Mouse (Mus musculus): ENCODE measurements around the gene Scaf11.
"Not testable (repeated sequence)": the region's sequence is repeated elsewhere in the genome, so short reads cannot be mapped to it uniquely, and the experiment has no call there.

The Scaf11 gene

DNA sequence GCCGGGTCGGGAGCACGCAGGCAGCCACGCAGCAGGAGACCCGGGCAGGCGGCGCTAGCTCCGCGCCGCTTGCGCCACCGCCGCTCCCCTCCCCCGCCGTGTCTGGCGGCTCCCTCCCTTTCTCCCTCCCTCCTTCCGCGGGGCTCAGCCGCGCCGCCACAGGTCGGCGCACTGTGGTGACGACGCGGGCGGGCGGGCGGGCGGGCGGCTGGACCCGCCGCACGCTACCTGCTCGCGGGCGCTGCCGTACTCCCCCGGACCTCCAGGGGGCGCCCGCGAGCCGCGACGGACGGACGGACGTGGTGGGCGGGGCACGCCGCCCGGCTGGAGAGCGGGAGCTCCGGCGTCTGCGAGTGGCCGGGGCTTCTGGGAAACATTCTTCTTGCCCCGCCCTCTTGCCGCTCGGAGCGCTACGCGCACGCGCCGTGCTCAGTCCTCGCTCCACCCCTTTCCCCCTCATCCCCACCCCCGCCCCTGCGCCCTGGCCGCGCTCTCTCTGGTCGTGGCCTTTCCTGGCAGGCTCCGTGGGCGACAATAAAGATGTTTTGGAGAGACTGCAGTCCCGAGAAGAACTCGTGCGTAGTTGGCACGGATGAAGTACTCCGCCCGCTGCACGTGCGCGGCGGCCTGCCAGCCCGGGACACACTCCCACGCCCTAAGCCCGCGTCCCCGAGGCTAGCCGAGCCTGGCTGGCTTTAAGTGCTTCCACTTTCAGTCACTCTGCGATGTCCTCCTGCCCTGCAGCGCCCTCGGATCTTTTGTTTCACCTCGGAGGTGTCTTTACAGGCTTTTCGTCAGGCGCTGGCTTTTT, at the start of gene Scaf11:
Scaf11 (minus strand) TSS at position 114 of the 811 bp plus-strand sequence.
- peak; percentile 96 for DNase-seq

DNA sequence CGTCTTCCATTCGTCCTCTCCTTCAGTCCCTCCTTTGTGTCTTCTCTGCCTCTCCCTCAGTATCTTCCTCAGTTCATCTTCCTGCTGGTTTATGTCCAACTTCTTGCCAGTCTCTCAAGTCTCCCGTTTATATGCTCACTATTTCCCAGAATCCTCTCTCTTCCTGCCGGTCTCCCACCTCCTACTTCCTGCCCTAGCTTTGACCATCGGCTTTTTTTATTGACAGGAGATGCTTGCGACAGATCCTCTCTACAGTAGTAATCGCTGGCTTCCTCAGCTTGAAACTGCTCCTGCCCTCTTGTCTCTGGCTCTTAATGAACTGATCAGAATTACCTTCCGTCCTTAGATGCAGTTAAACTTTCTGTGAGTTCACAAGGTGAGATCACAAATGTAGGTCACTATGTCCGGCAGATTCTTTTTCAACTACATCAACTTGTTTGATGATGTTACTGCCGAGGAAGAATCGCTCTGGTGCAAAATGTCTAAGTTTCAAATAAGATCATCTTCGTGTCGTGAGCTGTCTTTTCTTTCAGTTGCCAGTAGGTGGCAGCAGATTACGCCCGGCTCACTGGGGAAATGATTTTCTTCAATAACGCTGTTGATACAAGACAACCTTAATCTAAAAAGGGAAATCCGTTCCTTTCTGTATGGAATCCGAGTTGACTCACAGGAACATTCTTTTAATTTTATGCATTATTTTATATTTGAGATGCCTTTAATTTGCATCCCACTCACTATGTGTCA, 46.6 kb upstream of the Scaf11 start:
- peak; percentile 69 for DNase-seq

DNA sequence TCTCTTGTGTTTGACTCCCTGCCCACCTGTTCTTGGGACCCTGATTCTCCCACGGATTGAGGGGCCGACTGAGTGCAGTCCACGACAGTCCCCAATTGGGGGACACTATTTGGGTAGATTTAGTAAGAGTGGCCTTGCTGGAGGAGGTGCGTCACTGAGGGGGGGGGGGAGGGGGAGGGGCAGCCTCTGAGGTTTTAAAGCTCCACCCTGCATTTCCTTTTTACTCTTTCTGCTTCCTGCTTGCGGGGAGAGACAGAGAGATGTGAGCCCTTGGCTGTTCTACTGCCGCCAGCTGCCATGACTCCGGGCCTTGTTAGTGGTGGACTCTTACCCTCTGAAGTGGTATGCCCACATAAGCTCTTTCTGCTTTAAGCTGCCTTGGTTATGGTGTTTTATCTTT, 37.0 kb upstream of the Scaf11 start:
- DNase-seq: no peak

DNA sequence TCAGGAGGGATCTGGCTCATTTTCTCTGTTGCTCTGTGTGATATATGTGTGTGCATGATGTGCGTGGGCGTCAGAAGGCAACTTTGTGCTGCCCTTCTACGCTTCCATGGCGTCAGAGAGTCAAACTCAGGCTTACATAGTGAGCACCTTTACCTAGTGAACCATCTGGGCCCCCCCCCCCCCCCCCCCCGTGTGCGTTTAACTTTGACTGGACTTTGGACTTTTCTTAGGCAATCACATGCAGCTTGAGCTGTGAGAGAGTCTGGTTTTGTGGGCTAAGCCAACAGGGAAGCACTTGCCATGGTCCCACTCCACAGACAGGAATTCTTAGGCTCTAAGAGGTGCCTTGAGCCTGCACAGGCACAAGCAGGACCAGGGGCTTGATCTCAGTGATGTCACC, 33.6 kb upstream of the Scaf11 start:
- no peak for DNase-seq

DNA sequence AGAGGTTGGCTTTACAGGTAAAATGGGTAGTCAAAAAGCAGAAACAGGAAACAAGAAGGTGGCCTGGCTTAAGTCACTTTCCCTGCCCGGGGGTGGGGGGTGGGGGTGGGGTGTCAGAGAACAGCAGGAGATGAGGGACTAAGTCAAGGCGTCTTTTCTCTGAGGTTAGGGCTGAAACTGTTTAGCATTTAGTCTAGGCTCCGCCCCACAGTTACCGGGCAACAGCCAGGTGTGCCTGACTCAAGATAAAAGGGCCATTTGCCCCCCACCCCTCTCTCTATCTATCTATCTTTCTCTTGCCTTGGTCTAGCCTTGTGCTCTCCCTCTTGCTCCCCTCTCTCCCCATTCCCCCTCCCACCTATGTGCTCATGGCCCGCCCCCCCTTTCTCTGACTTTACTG, 32.9 kb upstream of the Scaf11 start:
- no peak for DNase-seq

DNA sequence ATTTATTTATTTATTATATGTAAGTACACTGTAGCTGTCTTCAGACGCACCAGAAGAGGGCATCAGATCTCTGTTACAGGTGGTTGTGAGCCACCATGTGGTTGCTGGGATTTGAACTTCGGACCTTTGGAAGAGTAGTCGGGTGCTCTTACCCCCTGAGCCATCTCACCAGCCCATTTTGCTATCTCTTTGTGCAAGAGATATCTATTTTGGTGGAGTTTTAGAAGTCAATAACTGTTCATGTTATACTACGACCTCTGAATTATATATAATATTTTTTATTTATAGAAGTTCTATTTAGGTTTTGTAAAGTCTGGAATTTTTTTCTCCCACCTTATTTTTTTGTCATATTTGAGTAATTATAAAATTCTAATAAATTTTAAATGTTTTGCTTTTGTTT, 32.3 kb upstream of the Scaf11 start:
- not testable (repeated sequence) for DNase-seq

DNA sequence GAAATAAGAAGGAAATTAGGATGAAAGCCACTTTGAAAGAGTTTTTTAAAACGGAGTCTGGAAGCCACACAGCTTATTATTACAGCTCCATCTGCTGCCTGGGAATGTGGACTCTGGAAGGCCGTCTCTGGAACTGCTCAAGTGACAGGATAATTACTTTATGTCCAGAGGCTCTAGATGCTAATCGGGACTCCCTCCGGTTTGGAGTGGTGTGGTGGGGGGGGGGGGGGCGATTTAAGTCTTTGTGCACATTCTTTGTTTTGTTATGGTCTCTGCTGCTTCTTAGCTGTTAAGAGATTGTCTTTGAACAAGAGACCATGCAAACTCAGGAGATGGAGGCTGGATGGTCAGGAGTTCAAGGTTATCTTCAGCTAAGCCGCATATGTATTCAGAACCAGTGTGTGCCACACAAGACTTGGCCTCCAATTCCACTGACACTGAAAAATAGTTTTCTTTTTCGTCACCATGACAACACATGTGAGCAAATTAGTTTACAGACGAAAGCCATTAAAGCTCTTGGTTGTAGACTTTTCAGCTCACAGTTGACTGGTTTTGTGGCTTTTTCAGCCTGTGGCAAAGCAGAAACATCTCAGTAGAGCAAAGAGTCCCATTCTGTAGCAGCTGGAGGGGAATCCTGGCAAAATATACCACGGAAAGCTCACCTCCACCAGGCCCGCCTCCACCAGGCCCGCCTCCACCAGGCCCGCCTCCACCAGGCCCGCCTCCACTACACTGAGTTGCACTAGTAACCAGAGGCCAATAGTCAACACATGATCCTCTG, 31.4 kb upstream of the Scaf11 start:
- no peak for DNase-seq

DNA sequence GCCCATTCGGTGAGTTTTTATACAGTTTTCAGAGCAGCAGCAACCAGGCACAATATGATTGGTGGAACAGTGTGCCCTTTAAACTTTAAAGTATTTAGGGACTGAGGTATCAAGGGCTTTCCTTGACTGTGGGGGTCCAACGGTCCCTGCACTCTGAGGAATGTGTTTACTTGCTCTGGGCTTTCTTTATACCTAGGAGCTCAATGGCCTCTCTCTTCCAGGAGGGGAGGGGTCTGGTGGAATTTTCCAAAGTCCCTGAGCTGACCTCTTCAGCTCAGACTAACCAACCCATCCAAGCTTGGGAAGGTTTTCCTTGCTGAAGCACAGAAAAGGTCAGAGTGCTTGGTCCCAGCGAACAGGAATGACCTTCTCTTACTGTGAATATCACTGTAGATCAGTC, 30.8 kb upstream of the Scaf11 start:
- no peak for DNase-seq

DNA sequence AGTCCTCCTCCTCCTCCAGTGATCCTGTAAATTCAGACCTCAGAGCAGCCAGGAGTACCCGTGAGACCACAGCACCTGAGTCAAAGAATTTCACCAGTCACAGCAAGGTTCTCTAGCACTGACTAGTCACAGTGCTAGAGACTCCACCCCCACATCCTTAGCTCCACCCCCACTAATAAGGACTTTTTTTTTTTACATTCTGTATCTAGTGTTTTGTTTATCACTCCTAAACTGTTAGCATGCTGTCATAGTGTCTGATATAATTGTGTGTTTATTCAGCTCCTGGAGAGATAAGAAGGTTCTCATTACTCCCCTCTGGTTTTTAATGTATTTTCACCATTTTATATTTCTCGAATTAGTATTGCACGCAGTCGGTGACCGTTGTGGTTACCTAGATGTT, 29.5 kb upstream of the Scaf11 start:
- no peak for DNase-seq

DNA sequence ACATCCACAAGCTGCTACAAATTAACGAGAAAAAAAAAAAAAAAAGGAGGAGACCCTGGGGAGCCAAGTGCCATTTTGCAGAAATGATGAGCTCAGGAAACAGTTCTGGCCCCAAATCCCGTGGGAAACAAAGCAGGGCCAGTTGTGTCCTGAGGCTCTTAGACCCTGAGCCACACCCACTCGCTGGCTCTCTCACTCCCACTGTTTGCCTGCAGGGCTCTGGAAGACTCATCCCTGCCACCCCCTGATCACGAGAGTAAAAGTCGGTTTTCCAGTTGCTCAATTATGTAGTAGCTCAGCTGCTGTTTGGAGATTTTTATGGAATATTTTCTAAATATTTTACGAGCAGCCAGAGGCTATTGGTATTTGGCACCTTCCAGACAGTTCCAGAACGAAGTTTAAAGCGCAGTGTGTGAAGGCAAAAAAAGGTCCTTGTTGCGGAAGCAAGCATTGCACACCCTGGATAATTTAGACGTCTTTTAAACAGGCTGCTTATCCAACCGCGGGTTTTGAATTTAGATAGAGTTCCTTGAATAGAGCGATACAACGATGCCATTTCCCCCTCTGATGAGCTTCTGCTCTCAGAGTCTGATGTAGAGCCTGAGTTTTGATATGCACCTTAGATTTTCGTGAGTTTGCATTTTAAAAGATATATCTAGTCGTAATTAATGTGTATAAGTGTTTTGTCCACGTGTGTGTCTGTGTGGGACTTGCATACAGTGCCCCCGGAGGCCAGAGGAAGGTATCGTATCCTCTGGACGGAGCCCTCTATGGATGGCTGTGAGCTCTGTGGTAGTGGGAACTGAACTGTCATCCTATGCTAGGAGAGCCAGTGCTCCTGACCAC, 28.5 kb upstream of the Scaf11 start:
- no peak for DNase-seq

DNA sequence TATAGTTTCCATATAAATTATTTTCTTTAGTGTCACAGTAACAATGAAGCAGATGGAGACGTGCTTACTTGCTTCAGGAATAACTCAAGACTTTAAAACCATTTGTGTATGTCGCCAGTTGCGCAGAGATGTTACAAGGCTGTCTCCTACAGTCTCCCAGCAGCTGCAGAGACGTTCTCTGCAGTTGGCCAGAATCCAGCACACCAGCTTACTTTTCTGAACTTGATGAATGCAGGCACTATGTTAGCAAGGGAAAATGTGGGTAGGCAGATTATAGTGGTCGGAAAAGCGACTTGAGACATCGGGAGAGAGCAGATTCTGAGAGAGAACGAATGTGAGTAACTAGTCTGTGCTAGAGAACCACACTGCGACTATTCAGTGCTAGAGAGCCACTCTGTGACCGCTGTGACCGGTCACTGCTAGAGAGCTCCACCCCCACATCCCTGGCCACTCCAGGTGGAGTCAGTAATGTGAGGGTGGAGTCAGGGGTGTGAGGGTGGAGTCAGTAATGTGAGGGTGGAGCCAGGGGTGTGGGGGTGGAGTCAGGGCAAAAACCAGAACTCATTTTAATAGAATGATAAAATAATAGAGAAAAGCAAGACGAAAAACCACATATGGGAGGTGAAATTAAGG, 26.5 kb upstream of the Scaf11 start:
- DNase-seq: no peak

DNA sequence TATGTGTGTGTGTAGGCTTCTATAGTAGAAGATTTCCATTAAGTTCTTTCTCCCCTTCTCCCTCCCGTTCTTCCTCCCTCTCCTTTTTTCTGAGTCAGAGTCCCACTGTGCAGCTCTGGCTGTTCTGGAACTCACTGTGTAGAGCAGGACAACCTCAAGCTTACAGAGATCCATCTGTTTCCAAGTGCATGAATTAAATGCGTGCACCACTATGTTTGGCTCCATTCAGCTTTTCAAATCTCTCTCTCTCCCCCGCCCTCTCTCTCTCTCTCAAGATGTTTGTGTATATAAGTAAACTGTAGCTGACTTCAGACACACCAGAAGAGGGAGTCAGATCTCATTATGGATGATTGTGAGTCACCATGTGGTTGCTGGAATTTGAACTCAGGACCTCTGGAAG, 20.2 kb upstream of the Scaf11 start:
- no peak for DNase-seq

DNA sequence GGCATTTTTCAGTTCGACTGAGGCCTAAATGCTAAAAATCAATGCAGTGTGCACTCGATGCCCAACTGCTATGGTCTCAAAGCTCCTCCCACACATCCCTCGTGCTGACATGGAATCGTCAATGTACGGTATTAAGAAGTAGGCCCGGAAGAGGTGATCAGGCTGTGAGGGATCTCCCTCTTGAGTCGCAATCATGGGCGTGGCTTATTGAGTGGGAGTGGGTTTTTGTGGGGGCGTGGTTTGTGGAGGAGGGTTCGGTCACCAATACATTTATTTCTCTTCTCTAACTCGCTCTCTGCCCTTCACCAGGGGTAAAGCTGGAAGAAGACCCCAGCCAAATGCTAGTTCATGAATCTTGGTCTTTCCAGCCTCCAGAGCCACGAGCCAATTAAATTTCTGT, 17.4 kb upstream of the Scaf11 start:
- no peak for DNase-seq

DNA sequence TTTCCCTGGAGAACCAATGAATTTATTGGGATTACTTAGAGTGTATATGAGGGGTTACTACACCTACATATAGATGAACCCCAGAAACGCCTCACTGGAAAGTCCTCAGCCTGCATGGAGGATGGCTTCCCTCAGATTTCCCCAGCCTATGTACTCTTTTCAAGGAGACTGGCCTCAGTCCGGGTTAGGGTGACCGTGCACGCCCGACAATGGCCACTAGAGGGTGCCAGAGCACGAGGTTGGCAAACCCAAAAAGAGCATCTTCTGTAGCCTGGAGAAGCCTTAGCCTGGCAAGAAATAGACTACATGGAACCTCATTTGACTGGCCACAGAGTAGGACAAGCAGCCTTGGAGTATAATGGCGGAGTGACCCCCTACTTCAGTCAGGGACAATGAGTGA, 15.7 kb upstream of the Scaf11 start:
- peak; percentile 94 for DNase-seq

DNA sequence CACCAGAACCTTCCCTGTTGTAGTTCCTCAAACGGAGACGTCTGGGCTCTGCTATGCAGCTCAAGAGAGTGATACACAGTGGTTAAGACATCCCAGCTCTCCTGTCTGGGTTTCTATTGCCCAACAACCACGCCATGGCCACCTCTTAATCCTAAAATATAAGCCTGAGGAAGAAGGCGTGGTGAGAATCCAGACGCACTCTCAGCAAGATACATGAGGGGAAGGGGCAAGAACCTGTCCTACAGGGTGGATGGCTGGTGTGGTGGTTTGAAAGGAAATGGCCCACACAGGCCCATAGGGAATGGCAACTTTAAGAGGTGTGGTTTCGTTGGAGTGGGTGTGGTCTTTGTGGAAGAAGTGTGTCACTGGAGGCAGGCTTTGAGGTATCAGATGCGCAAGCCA, 14.9 kb upstream of the Scaf11 start:
- DNase-seq: no peak

DNA sequence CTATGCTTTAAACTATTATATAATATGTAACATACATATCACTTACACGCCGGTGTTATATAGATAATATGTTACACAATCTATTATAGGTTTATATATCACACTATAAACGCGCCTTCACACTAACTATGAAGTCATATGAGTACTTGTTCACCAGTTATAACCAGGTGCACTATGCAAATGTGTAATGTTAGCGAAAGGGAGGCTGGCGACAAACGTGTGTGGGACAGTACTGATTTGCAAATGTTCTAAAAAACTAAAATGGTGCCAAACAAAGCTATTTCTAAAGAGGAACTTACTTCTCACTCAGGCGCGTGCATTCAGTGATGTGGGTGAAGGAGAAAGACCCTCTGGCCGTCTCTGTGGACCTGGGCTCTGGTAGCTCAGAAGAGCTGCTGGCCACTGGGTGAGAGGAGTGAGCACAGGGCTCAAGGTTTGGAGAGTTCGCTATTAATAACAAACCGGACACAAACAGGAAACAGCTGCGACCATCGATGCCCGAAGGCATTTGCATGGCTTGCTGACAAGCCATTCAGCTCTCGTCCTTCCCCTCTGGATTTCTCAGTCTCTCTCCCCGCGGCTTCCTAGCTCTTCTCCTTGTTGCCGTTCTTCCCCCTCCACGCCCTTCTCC, 13.8 kb upstream of the Scaf11 start:
- DNase-seq: peak; percentile 51

DNA sequence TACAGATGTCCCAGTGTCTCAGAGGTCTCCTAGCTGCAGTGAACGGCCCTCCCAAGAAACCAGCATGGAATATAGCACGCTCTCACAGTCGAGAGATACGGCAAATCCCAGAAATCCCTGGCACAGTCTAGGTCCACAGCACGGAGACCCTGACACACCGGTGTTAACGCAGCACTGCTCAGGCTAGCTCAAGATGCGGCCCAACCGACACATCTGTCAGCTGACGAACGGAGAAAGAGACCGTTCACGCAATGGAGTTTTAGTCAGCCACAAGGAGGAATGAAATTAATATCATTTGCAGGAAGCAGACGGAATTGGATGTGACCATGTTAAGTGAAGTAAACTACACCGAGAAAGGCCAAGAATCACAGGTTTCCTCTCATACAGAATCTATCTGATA, 13.3 kb upstream of the Scaf11 start:
- DNase-seq: no peak

DNA sequence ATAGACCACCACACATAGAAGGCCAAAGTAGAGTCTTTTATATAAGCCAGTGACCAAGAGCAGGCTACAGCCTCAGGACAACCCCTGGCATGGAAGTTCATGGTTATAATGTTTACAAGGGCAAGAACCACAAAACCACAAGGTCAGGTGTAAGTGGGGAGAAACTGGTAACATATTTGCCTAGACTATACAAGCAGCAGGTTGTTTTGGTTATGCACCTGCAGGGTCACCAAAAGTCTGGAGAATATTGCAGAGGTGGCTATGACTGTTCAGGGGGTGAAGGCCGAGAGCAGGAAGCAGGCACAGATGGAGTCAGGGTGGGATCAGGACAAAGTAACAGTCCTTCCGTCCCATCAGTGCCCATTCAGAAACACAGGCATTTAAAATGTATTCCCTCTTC, 7.7 kb upstream of the Scaf11 start:
- DNase-seq: no peak

DNA sequence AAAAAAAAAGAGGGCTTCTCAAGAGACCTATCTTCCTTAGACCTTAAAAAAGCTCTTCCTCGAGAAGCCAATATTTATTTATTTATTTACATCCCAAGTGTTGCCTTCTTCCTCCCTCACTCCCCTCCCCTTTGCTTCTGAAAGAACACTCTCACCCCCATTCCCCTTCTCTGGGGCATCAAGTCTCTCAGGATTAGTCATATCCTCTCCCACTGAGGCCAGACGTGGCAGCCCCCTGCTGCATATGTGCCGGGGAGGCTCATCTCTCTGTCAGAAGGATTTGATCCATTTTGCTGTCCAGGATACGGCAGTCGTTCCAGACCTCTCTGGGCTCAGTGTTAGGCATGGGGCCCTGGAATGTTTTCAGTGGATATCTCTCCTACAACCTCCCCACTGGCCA, 7.2 kb upstream of the Scaf11 start:
- no peak for DNase-seq

DNA sequence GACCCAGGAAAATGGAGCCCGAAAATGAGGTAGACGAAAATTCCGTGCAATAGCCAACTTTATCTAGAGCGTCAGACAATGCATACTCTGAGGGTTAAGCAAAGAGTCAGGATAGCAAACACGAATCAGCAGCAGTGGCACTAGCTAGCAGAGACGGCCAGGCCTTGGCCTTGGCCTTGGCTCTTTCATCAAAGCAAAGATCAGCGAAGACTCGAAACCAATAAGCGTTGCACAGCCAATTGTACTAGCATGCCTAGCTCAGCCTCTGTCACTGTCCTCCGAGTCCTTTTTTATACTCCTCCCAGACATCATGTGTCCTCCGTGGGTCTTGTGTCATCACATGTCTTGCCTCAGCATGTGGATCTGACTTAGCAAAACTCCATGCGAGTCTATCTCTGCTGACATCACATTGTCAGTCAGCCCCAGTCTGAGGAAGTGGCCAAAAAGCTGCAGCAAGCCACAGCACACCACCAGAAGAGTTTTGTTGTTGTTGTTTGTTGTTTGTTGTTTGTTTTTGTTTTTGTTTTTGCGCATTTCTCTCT, 5.8 kb upstream of the Scaf11 start:
- no peak for DNase-seq

DNA sequence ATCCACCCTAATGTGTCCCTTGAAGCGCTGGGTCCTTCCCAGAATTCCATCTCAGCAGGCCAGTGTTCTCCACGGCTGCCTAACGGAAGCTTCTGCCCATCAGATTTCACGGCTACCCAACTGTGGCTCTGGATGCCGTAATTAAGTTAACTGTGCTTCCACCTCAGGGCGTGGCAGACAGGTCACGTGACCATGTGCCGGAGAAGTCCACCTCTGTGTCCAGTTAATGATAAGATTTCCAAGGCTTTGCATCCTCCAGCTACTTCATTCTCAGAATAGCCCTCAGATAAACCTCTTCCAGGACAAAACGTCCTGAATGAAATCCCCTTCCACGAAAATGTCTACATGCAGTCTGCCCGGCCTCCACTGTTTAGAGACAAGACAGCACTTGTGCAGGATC, 4.4 kb upstream of the Scaf11 start:
- no peak for DNase-seq

DNA sequence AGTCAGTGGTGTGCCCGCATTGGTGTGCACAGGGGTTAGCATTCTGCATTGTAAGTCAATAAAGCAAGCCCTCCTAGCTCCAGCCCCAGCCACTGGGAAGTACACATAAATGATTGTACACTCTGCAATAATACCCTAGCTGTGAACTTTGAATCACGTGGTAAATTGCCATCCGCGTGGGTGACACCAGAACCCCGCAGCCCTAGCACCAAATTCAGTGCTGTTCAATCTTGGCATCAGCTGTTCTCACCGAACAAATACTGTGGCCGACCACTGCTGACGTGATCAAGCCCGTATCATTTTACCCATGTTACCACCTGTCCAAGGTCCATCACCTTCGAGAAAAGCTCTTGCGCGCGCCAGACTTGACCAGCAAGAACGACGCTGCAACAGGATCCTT, 3.2 kb upstream of the Scaf11 start:
- DNase-seq: no peak
